Mouse (Mus musculus) spleen, embryonic (tissue): Measurements from ENCODE around the gene Cdyl2.

Experiments
- CTCF ChIA-PET: fragments of 350-600 bp; sonication (Branson Sonifier 250); formaldehyde crosslinking; loops from one replicate; lab custom pipeline; 2022; lab: Charles Lee

The Cdyl2 gene

GRCm38 (mm10) chr8:116623591-116623990, 109.2 kb downstream of the Cdyl2 start:
- CTCF ChIA-PET, result no interaction called here

- CTCF ChIA-PET, result no interaction called here
These were observed 110.5 kb downstream of the Cdyl2 start for GRCm38 (mm10) chr8:116622326-116622725.

GRCm38 (mm10) chr8:116621158-116621961, 111.4 kb downstream of the Cdyl2 start:
- CTCF ChIA-PET, result no interaction called here

- CTCF ChIA-PET, result no interaction called here
These were observed 113.0 kb downstream of the Cdyl2 start for GRCm38 (mm10) chr8:116619686-116620320.

- CTCF ChIA-PET, result no interaction called here
These were observed 113.6 kb downstream of the Cdyl2 start for GRCm38 (mm10) chr8:116619221-116619620.

- CTCF ChIA-PET, result no interaction called here
These were observed 114.0 kb downstream of the Cdyl2 start for GRCm38 (mm10) chr8:116618797-116619196.

- CTCF ChIA-PET, result interaction anchor here (0.7 kb wide), 1 partner anchor 31 kb away, joined by 4 read pairs; no protein-coding TSS in a partner anchor
These were observed 114.9 kb downstream of the Cdyl2 start for GRCm38 (mm10) chr8:116617891-116618290.

- CTCF ChIA-PET, result interaction anchor here (0.6 to 0.7 kb wide), 3 partner anchors 32 to 128 kb away, joined by 3 to 8 read pairs (median 5); no protein-coding TSS in a partner anchor
These were observed 116.4 kb downstream of the Cdyl2 start for GRCm38 (mm10) chr8:116616369-116616768.

GRCm38 (mm10) chr8:116614901-116615300, 117.9 kb downstream of the Cdyl2 start:
- CTCF ChIA-PET, result no interaction called here

GRCm38 (mm10) chr8:116606171-116606570, 126.6 kb downstream of the Cdyl2 start:
- CTCF ChIA-PET, result interaction anchor here (0.7 kb wide), 1 partner anchor 17 kb away, joined by 4 read pairs; no protein-coding TSS in a partner anchor

GRCm38 (mm10) chr8:116602806-116603205, 130.0 kb downstream of the Cdyl2 start:
- CTCF ChIA-PET, result no interaction called here

- CTCF ChIA-PET, result interaction anchor here (0.7 kb wide), 1 partner anchor 36 kb away, joined by 7 read pairs; no protein-coding TSS in a partner anchor
These were observed 133.1 kb downstream of the Cdyl2 start for GRCm38 (mm10) chr8:116599728-116600127.

- CTCF ChIA-PET, result no interaction called here
These were observed 141.6 kb downstream of the Cdyl2 start for GRCm38 (mm10) chr8:116591226-116591625.

- CTCF ChIA-PET, result no interaction called here
These were observed 142.2 kb downstream of the Cdyl2 start for GRCm38 (mm10) chr8:116590546-116590945.

- CTCF ChIA-PET, result no interaction called here
These were observed 142.7 kb downstream of the Cdyl2 start for GRCm38 (mm10) chr8:116590106-116590505.

GRCm38 (mm10) chr8:116587616-116588468, 144.9 kb downstream of the Cdyl2 start:
- CTCF ChIA-PET, result no interaction called here

- CTCF ChIA-PET, result no interaction called here
These were observed 151.3 kb downstream of the Cdyl2 start for GRCm38 (mm10) chr8:116581318-116582019.

- CTCF ChIA-PET, result no interaction called here
These were observed 156.1 kb downstream of the Cdyl2 start for GRCm38 (mm10) chr8:116576732-116577131.

- CTCF ChIA-PET, result no interaction called here
These were observed 159.7 kb downstream of the Cdyl2 start for GRCm38 (mm10) chr8:116573085-116573484.

GRCm38 (mm10) chr8:116552778-116553177, 180.0 kb downstream of the Cdyl2 start:
- CTCF ChIA-PET, result no interaction called here

GRCm38 (mm10) chr8:116552255-116552654, 180.5 kb downstream of the Cdyl2 start:
- CTCF ChIA-PET, result interaction anchor here (0.6 kb wide), 1 partner anchor 81 kb away, joined by 3 read pairs; no protein-coding TSS in a partner anchor
